Mouse (Mus musculus): ENCODE results near the gene Galnt13. TPM values are rescaled to one million over a fixed set of nuclear protein-coding genes. Genes with fewer than 3 reads are reported as not detected.

Gene Galnt13
- total and polyA plus RNA-seq, 3 experiments, result not detected

DNA sequence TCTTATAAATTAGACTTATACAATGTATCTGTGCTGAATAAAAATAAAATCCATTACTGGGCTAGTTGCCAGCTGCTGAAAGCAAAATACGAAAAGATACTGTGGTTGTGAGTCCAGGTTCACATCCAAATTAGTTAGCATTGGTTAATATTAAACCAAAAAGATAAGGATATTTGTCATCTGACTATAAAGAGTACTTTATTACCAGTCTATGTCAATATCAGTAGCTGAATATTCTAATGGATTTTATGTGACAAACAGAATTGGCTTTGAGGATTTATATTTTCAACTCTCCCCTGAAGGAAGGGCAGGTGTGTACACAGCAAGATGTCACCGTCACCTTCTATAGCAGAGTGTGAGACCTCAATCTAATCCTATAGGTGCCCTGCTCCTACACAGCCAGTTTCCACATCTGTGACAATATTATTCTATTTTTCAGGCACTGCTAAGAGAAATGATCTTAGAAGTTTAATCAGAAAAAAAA is 342.7 kb downstream of the Galnt13 start (continued):
- TF ChIP-seq CTCF (conservative IDR thresholded peaks at IDR 0.05 in 1 of 2, IDR thresholded peaks at IDR 0.05 in 1 of 2; ENCODE audit: low read depth in 2 of 2, low read length in 2 of 2) (no peak), USF2 (conservative IDR thresholded peaks at IDR 0.05; ENCODE audit: low read depth, low read length) (no peak)

DNA sequence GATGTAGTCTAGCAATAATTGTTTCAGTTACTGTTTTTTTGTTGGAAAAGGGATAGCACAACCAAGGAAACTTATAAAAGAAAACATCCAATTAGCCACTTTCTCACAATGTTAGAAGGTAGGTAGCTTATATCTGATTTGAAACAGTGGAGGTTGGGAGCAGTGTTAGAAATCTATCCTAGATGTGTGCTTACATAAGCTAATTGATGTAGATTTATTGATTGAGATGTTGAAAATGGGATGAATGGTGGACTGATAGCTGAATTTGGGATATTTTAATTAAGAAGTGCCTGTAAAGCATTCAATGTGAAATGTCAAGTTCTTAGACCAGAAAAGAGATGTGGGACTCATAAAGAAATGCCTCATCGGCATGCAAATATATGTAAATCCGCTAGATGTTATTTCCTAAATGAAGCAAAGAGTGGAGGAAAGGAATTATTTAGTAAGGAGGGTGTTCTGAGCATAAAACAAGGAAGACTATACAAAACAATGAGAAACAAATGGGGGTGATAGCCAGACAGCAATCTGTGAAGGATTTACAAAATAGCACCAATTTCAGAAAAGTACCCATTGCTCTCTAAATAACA is 377.6 kb downstream of the Galnt13 start:
- Histone ChIP-seq H3K4me2 (ENCODE audit: insufficient read depth, low read depth, poor library complexity, severe bottlenecking) (no peak overlapping the region), H3K27me3 (replicated peaks) (no peaks in the 10 kb centered on the region), H3K4me3 (replicated peaks in 1 of 3; ENCODE audit: low read depth in 2 of 3, low read length in 2 of 3, poor library complexity in 1 of 3) (no peak overlapping the region), H3K27ac (ENCODE audit: insufficient read depth, low read depth) (no peak overlapping the region), H3K9ac (ENCODE audit: insufficient read depth, low read depth) (no peak overlapping the region), H3K9me3 (replicated peaks; ENCODE audit: low read length) (peaks cover 15% of the 10 kb centered on the region), H3K4me1 (ENCODE audit: control insufficient read depth in 1 of 2, insufficient read depth in 2 of 2) (no peaks in the 10 kb centered on the region), H3K79me2 (replicated peaks; ENCODE audit: control insufficient read depth, extremely low read depth, insufficient read depth, poor library complexity, severe bottlenecking) (no peaks in the 10 kb centered on the region), H3K36me3 (replicated peaks in 1 of 2; ENCODE audit: control insufficient read depth in 1 of 2, insufficient read depth in 1 of 2, low read length in 1 of 2) (no peaks in the 10 kb centered on the region)
- dilution Hi-C loops (cut with MboI; ENCODE audit: extremely low pct_ligation_motif_present, extremely low pct_unique_long_range_greater_than_20kb, low sequenced_read_pairs), result no loop called here
- TF ChIP-seq PAX5 (IDR thresholded peaks at IDR 0.05; ENCODE audit: low read length) (no peak), JUND (conservative IDR thresholded peaks at IDR 0.05; ENCODE audit: low read depth, low read length) (no peak), ETS1 (conservative IDR thresholded peaks at IDR 0.05; ENCODE audit: low read depth, low read length) (no peak), MAX (IDR thresholded peaks at IDR 0.05; ENCODE audit: low read length) (no peak), SIN3A (IDR thresholded peaks at IDR 0.05; ENCODE audit: low read length) (no peak), TCF12 (IDR thresholded peaks at IDR 0.05; ENCODE audit: low read depth, low read length) (no peak), ZMIZ1 (IDR thresholded peaks at IDR 0.05; ENCODE audit: low read depth, low read length) (no peak), USF2 (conservative IDR thresholded peaks at IDR 0.05; ENCODE audit: low read depth, low read length) (no peak), BHLHE40 (IDR thresholded peaks at IDR 0.05; ENCODE audit: low read depth, low read length) (no peak), POLR2AphosphoS2 (IDR thresholded peaks at IDR 0.05; ENCODE audit: low read depth, low read length) (no peak), MYC (IDR thresholded peaks at IDR 0.05; ENCODE audit: low read depth, low read length) (no peak), IRF4 (IDR thresholded peaks at IDR 0.05; ENCODE audit: low read depth, low read length) (no peak), MAFK (IDR thresholded peaks at IDR 0.05; ENCODE audit: insufficient replicate concordance, low read length) (no peak), ZKSCAN1 (IDR thresholded peaks at IDR 0.05; ENCODE audit: borderline replicate concordance, low read depth, low read length) (no peak)
- in situ Hi-C loops (cut with MboI; ENCODE audit: low pct_ligation_motif_present, low pct_unique_long_range_greater_than_20kb, low sequenced_read_pairs), result no loop called here
- no peak for DNase-seq (ENCODE audit: extremely low read depth)

DNA sequence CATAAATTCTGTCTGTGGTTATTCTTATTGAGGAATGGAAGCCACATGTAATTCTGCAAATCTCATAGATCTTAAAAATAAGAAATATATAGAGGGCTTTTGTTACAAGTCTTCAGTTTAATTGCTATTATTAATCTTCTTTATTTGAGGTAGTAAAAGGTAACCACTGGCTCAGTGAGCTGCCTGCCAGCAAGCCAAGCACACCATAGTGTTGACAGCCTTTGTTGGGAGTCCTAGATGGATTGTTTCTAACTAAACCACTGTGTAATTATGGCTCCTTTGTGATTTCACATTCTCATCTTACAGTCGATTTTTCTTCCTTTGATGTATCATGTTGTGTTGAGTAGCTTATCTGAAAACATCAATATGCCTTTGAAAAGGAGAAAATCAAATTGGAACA is 405.1 kb downstream of the Galnt13 start:
- no peak overlapping the region for H3K4me2 ChIP-seq (ENCODE audit: insufficient read depth, low read depth, poor library complexity, severe bottlenecking)
- TF ChIP-seq ELF1 (IDR thresholded peaks at IDR 0.05; ENCODE audit: low read depth, low read length) (no peak), ZNF384 (IDR thresholded peaks at IDR 0.05; ENCODE audit: low read depth, low read length) (no peak), JUN (IDR thresholded peaks at IDR 0.05; ENCODE audit: insufficient read depth, low read depth, low read length) (no peak), USF2 (conservative IDR thresholded peaks at IDR 0.05; ENCODE audit: low read depth, low read length) (no peak), IRF4 (IDR thresholded peaks at IDR 0.05; ENCODE audit: low read depth, low read length) (no peak), ZMIZ1 (IDR thresholded peaks at IDR 0.05; ENCODE audit: low read depth, low read length) (no peak), EP300 (IDR thresholded peaks at IDR 0.05; ENCODE audit: low read length) (no peak), BHLHE40 (IDR thresholded peaks at IDR 0.05; ENCODE audit: low read depth, low read length) (no peak)
- no peak overlapping the region for H3K4me3 ChIP-seq (replicated peaks in 1 of 3; ENCODE audit: low read depth in 2 of 3, low read length in 2 of 3, poor library complexity in 1 of 3)
- in situ Hi-C loops (cut with MboI; ENCODE audit: low pct_ligation_motif_present, low pct_unique_long_range_greater_than_20kb, low sequenced_read_pairs), result no loop called here
- H3K27me3 ChIP-seq (replicated peaks), result no peaks in the 10 kb centered on the region
- H3K36me3 ChIP-seq (replicated peaks in 1 of 2; ENCODE audit: control insufficient read depth in 1 of 2, insufficient read depth in 1 of 2, low read length in 1 of 2), result no peaks in the 10 kb centered on the region
- H3K27ac ChIP-seq (ENCODE audit: insufficient read depth, low read depth), result no peak overlapping the region
- no peak overlapping the region for H3K9ac ChIP-seq (ENCODE audit: insufficient read depth, low read depth)
- no peaks in the 10 kb centered on the region for H3K79me2 ChIP-seq (replicated peaks; ENCODE audit: control insufficient read depth, extremely low read depth, insufficient read depth, poor library complexity, severe bottlenecking)
- H3K4me1 ChIP-seq (ENCODE audit: control insufficient read depth in 1 of 2, insufficient read depth in 2 of 2), result no peaks in the 10 kb centered on the region
- DNase-seq (ENCODE audit: extremely low read depth), result no peak
- H3K9me3 ChIP-seq (replicated peaks; ENCODE audit: low read length), result peaks cover 16% of the 10 kb centered on the region
- dilution Hi-C loops (cut with MboI; ENCODE audit: extremely low pct_ligation_motif_present, extremely low pct_unique_long_range_greater_than_20kb, low sequenced_read_pairs), result no loop called here

All from CH12.LX (cell line).